Mouse (Mus musculus): ENCODE results near the gene Vmn2r106.

Vmn2r106 gene

GRCm38 (mm10) chr17:20285453-20285852, at the start of gene Vmn2r106:
TSS of gene Vmn2r106 (minus strand) at chr17:20285553.
- DNase-seq (ENCODE audit: low read depth, low spot score), result no peak

GRCm38 (mm10) chr17:20305790-20306189, 20.4 kb upstream of the Vmn2r106 start:
- DNase-seq (ENCODE audit: low read depth, low spot score), result no peak

GRCm38 (mm10) chr17:20286906-20287305, 1.6 kb upstream of the Vmn2r106 start:
- no peak for DNase-seq (ENCODE audit: low read depth, low spot score)

- DNase-seq (ENCODE audit: low read depth, low spot score), result no peak
Measured at GRCm38 (mm10) chr17:20255522-20255921, 29.8 kb downstream of the Vmn2r106 start.

GRCm38 (mm10) chr17:20234952-20235351, 50.4 kb downstream of the Vmn2r106 start, which contains the start of gene Vmn2r105:
TSS of gene Vmn2r105 (minus strand) at chr17:20235052.
- no peak for DNase-seq (ENCODE audit: low read depth, low spot score)

Measured in telencephalon, adult 2 months (tissue).